Mouse (Mus musculus): Measurements from ENCODE around the gene Esp3.
"Not testable (repeated sequence)": the region's sequence is repeated elsewhere in the genome, so short reads cannot be mapped to it uniquely, and the experiment has no call there.

The Esp3 gene

GRCm38 (mm10) chr17:40631775-40632174 lies at the start of gene Esp3:
Gene Esp3, plus strand, starts transcription at chr17:40632075.
- DNase-seq: not testable (repeated sequence)

- not testable (repeated sequence) for DNase-seq
Measured at GRCm38 (mm10) chr17:40583906-40584305, 48.0 kb upstream of the Esp3 start.

DNA sequence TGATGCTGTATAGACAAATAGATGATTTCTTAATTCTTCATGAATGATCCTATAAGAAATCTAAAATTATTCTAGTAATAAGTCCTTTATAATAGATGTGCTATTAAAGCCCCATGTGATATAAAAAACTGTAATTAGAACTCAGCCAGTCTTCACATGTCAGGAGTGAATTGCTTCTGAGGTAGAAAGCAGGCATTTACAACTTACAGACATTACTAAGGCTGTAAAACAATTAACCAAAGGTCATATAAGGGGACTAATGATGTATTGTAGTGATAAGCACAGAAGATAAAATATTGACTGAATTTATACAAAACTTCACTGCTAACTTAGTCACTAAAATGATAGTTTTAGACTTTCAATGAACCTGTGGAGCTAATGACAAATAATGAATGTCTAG lies 40.6 kb upstream of the Esp3 start:
- DNase-seq: no peak

GRCm38 (mm10) chr17:40598294-40598693 lies 33.6 kb upstream of the Esp3 start, which contains the start of gene Esp4:
Gene Esp4, plus strand, starts transcription at chr17:40598594.
- no peak for DNase-seq

- DNase-seq: not testable (repeated sequence)
Measured at GRCm38 (mm10) chr17:40662118-40662679, 30.3 kb downstream of the Esp3 start.

- not testable (repeated sequence) for DNase-seq
Measured at GRCm38 (mm10) chr17:40663161-40663811, 31.4 kb downstream of the Esp3 start.
